Mouse (Mus musculus) layer of hippocampus, adult 6 months (tissue): ENCODE results near the gene Sh3d19. TPM values are rescaled to one million over a fixed set of nuclear protein-coding genes. Genes with fewer than 3 reads are reported as not detected.

Experiments
- long read RNA-seq, 2 experiments: library from polyadenylated mRNA; unstranded; transcript quantifications; one replicate each; pipeline ENCODE4 v2.0.0; 2019 to 2020
- polyA plus RNA-seq: library from polyadenylated mRNA; unstranded; fragments of <200 nt; fragmentation: Nextera tagmentation; gene quantifications from 2 replicates; pipeline ENCODE4 v1.2.3, GENCODE M21; 2021

Sh3d19 gene
- 3.3 and 3.4 TPM in 2 replicates for polyA plus RNA-seq
- long read RNA-seq, experiment 1, partial matches to known transcripts = 0 of 2 reads
- long read RNA-seq, experiment 1, other reads (novel, unspliced or antisense) = 2 of 2 reads
- long read RNA-seq, experiment 2, partial matches to known transcripts = 2 of 8 reads
- long read RNA-seq, experiment 2, other reads (novel, unspliced or antisense) = 4 of 8 reads

GRCm38 (mm10) chr3:85970742-85971598, at the start of gene Sh3d19:
TSS of gene Sh3d19 (plus strand) at chr3:85971109.

GRCm38 (mm10) chr3:86002423-86002822, 31.5 kb downstream of the Sh3d19 start, which contains the start of gene Prss48:
TSS of gene Prss48 (minus strand) at chr3:86002491.

GRCm38 (mm10) chr3:86142263-86142933, 171.5 kb downstream of the Sh3d19 start, which contains the start of gene Rps3a1:
TSS of gene Rps3a1 (minus strand) at chr3:86142702.

Other genes starting within 250 kb of the Sh3d19 start
- 1.4 and 1.5 TPM in 2 replicates for gene Fam160a1, start 153.8 kb upstream of the Sh3d19 start, polyA plus RNA-seq
- 0.43 and 0.49 TPM in 2 replicates for gene Glt28d2, start 83.6 kb upstream of the Sh3d19 start, polyA plus RNA-seq
- 0.64 and 1.4 TPM in 2 replicates for gene Gm37240, start 83.6 kb upstream of the Sh3d19 start, polyA plus RNA-seq
- not detected in 2 replicates for gene Prss48, start 31.4 kb downstream of the Sh3d19 start, polyA plus RNA-seq
- gene Rps3a1, start 171.6 kb downstream of the Sh3d19 start, polyA plus RNA-seq = 1,584 and 1,694 TPM in 2 replicates